Mouse (Mus musculus) C2C12 (cell line): ENCODE measurements at regions not wholly inside any gene's neighbourhood (a gene's known extent, or its start where the extent isn't known, plus 50 kb on each side); places are given as distances from the start of the nearest gene placed in this dataset.
"Not testable (repeated sequence)": the region's sequence is repeated elsewhere in the genome, so short reads cannot be mapped to it uniquely, and the experiment has no call there.

Experiments used
- CTCF ChIP-seq: IDR thresholded peaks from one replicate; pipeline ENCODE4 v1.5.1; 2011; ENCODE audit not compliant: control insufficient read depth, insufficient read depth, insufficient read length
- MAX ChIP-seq: IDR thresholded peaks from one replicate; pipeline ENCODE4 v1.6.1; 2011; ENCODE audit warnings: mild to moderate bottlenecking, control low read depth
- MYOG ChIP-seq: IDR thresholded peaks from one replicate; pipeline ENCODE4 v1.6.1; 2011; ENCODE audit not compliant: control insufficient read depth, insufficient read length; ENCODE audit errors: extremely low read depth
- USF1 ChIP-seq: IDR thresholded peaks from one replicate; pipeline ENCODE4 v1.6.1; 2011; ENCODE audit warnings: low read depth, mild to moderate bottlenecking, control low read depth, moderate library complexity

DNA sequence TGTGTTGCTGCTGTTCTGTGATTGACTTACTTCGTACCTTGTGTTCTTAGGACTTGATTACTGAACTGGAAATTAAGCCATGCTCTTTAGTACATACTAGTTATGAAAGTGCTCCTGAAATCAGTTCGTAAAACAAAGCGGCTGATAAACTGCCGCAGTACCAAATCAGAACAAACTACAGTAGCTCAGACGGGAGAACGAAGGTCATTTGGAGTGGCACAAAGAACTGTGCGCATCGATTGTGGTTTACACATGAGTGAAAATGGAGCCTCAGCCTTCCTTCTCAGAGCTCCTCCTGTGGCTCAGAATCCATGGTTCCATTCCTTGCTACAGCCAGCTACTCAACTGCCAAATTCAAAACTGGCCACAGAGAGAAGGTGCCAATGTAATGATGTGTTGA lies 225.4 kb downstream of the Ankrd50 start:
- not testable (repeated sequence) for TF ChIP-seq USF1, CTCF, MAX, MYOG
